Mouse (Mus musculus) stomach, embryonic 16.5 days (tissue): ENCODE measurements around the gene Crygn. TPM values are rescaled to one million over a fixed set of nuclear protein-coding genes. Genes with fewer than 3 reads are reported as not detected.

ENCODE experiments used
- ATAC-seq: fragments of 200-750 bp; cut with Nextera tagmentation; 2 replicates; pipeline ENCODE4 v1.8.0; 2017; ENCODE audit warnings: moderate number of reproducible peaks, moderate TSS enrichment; ENCODE audit not compliant: insufficient read depth, low FRiP score
- H3K27ac ChIP-seq: fragments of 300-500 bp; sonication (generic); 2 replicates; pipeline ENCODE4 v1.5.1; 2014; ENCODE audit warnings: low read length
- H3K27me3 ChIP-seq: fragments of 300-500 bp; sonication (generic); 2 replicates; pipeline ENCODE4 v1.6.1; 2014; ENCODE audit warnings: low read length, control low read depth, mixed read lengths; ENCODE audit not compliant: control insufficient read depth, insufficient read depth
- H3K36me3 ChIP-seq: fragments of 300-500 bp; sonication (generic); 2 replicates; pipeline ENCODE4 v1.6.1; 2014; ENCODE audit warnings: low read length; ENCODE audit not compliant: control insufficient read depth, insufficient read depth
- H3K4me1 ChIP-seq: fragments of 300-500 bp; sonication (generic); 2 replicates; pipeline ENCODE4 v1.6.1; 2014; ENCODE audit warnings: low read length, control low read depth, mixed read lengths; ENCODE audit not compliant: control insufficient read depth, insufficient read depth
- H3K4me2 ChIP-seq: fragments of 300-500 bp; sonication (generic); 2 replicates; pipeline ENCODE4 v1.6.1; 2014; ENCODE audit warnings: low read depth, low read length, mixed read lengths
- H3K4me3 ChIP-seq: fragments of 300-500 bp; sonication (generic); replicated peaks from 2 replicates; pipeline ENCODE4 v1.5.1; 2014; ENCODE audit warnings: mild to moderate bottlenecking, low read length
- H3K9ac ChIP-seq: fragments of 300-500 bp; sonication (generic); 2 replicates; pipeline ENCODE4 v1.6.1; 2014; ENCODE audit warnings: low read length
- H3K9me3 ChIP-seq: fragments of 300-500 bp; sonication (generic); replicated peaks from 2 replicates; pipeline ENCODE4 v1.6.1; 2016; ENCODE audit warnings: low read length, control low read depth; ENCODE audit not compliant: control insufficient read depth
- WGBS: fragments of 180-500 bp; shearing (Covaris S2); extraction: QIAGEN DNeasy Blood & Tissue Kit; methylation state at CpG from one replicate; pipeline ENCODE4 v1.1.7; 2014; 5-methylcytosine and 5-hydroxymethylcytosine counted together
- polyA plus RNA-seq: library from polyadenylated mRNA; unstranded; fragments of >200 nt; fragmentation: Nextera tagmentation; extraction: Ambion mirVana; gene quantifications from 2 replicates; pipeline ENCODE4 v1.2.1, GENCODE M21; 2015

The Crygn gene
- polyA plus RNA-seq, 1 experiment from 2014 or later, result 2.7 TPM

GRCm38 (mm10) chr5:24751305-24752174 is 6.3 kb downstream of the Crygn start:
- H3K27ac ChIP-seq, result peak overlapping the region; percentile 97
- H3K4me1 ChIP-seq, result peaks cover 22% of the 10 kb centered on the region
- peak overlapping the region; percentile 94 for H3K9ac ChIP-seq
- H3K27me3 ChIP-seq, result no peaks in the 10 kb centered on the region
- H3K4me2 ChIP-seq, result peak overlapping the region; percentile 93
- no peaks in the 10 kb centered on the region for H3K36me3 ChIP-seq
- WGBS, result 2% methylated on average over 25 of the region's 25 CpGs
- H3K4me3 ChIP-seq, result peak overlapping the region; percentile 65
- H3K9me3 ChIP-seq, result no peaks in the 10 kb centered on the region
- ATAC-seq, result peak; percentile 84

DNA sequence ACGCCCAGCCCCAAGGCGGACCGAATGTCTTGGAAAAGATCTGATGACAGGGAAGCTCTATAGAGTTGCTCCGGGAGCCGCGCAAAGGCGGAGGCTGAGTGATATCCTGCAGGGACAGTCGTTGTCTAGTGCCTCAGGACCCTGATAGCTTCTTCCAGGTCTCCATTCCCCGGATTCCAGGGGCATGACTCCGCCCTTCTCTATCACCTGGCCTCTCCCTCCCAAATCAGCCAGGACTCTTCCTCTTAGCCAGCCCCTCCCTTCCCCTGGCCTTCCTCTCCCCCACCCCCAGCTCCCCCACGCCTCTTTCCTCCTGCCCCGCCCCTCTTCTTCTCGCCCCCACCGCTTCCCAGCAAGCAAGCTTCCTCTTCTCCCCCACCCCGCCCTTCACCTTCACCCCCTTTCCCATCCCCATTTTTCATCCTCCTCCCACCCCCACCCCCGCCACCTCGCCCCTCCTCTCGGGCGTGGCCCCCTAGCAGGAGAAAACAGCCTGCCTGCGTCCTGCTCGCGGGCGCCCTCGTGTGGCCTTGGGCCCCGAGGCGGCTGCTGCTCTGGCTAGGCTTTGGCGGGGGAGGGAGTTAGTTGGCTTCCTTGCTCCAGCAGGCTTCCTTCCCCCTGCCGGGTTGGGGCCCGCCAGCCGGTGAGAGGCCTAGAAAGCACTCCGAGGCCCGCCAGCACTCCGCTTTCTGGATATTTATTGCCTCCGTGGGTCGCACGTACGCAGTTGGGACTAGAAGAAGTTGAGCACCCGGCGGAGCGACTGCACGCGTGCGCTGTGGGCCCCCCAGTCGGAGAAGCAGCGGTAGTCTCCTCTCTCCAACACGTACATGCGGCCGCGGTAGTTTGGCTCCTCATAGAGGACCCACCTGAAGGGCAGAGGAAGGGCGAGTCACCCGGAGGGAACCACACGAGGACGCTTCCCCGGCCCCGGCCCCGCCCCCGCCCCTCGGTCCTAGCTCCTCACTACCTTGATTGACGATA is 7.2 kb downstream of the Crygn start:
- H3K9me3 ChIP-seq, result no peaks in the 10 kb centered on the region
- H3K4me1 ChIP-seq, result peaks cover 22% of the 10 kb centered on the region
- no peaks in the 10 kb centered on the region for H3K27me3 ChIP-seq
- peak; percentile 73 for ATAC-seq
- H3K4me2 ChIP-seq, result peak overlapping the region; percentile 93
- peak overlapping the region; percentile 65 for H3K4me3 ChIP-seq
- WGBS, result 1% methylated on average over 57 of the region's 59 CpGs
- peak overlapping the region; percentile 97 for H3K27ac ChIP-seq
- no peaks in the 10 kb centered on the region for H3K36me3 ChIP-seq
- peak overlapping the region; percentile 94 for H3K9ac ChIP-seq

DNA sequence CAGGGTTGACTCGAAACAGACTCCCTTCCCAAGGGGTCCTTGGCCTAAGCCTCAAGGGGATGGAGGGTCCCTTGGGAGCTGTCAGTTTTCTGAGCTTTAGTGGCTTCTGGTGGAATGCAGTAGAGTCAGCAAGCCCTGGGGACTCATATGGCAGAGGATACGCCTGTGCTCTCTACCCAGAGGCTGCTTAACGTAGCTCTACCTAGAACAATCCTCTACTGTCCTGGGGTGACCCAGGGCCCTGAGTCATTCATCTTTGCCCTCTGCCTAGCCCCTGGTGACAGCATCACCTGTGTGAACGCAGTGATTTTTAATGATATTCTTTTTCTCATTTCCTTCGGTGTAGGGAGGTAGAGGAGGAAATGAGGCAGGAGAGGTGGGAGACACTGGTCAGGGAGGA is 8.1 kb downstream of the Crygn start:
- H3K4me2 ChIP-seq, result peak overlapping the region; percentile 93
- H3K9ac ChIP-seq, result peak overlapping the region; percentile 94; the same call in 1 of the 2 replicates
- peak overlapping the region; percentile 65; the same call in 1 of the 2 replicates for H3K4me3 ChIP-seq
- peaks cover 22% of the 10 kb centered on the region for H3K4me1 ChIP-seq
- H3K36me3 ChIP-seq, result no peaks in the 10 kb centered on the region
- ATAC-seq, result no peak
- H3K27me3 ChIP-seq, result no peaks in the 10 kb centered on the region
- H3K9me3 ChIP-seq, result no peaks in the 10 kb centered on the region
- WGBS, result 59% methylated on average over 5 of the region's 5 CpGs
- peak overlapping the region; percentile 46 for H3K27ac ChIP-seq

GRCm38 (mm10) chr5:24747533-24747932 is 10.3 kb downstream of the Crygn start:
- no peak for ATAC-seq
- H3K27ac ChIP-seq, result 0 out of 2 replicates have a peak overlapping the region, but pooled peaks have one; percentile 34
- WGBS, result 14% methylated on average over 6 of the region's 6 CpGs

DNA sequence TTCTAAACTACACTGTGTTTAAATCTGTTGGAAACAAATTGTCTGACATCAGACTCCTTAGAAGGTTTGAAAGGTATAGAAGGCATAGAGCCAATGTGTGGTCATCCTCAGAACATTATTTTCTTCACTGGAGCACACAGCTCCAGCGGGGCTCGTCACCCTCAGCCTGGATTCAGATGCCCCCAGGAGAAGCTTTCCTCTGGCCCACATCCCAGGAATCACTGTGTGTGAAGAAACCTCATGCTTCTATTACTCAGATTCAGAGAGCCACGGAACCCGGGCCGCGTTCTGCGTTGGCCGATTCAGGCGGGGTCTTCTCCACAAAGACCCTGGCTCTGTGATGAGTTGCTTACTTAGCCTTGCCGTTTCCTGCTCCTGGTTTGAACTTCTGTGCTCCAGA is 13.9 kb downstream of the Crygn start:
- Histone ChIP-seq H3K4me3 (no peak overlapping the region), H3K9me3 (no peaks in the 10 kb centered on the region), H3K9ac (no peak overlapping the region), H3K4me1 (peaks cover 17% of the 10 kb centered on the region), H3K27ac (no peak overlapping the region), H3K4me2 (no peak overlapping the region), H3K27me3 (no peaks in the 10 kb centered on the region), H3K36me3 (no peaks in the 10 kb centered on the region)
- no peak for ATAC-seq
- 90% methylated on average over 10 of the region's 10 CpGs for WGBS

More at GRCm38 (mm10) chr5:24747533-24747932, 10.3 kb downstream of the Crygn start:
- no peaks in the 10 kb centered on the region for H3K36me3 ChIP-seq
- no peaks in the 10 kb centered on the region for H3K9me3 ChIP-seq
- H3K4me2 ChIP-seq, result no peak overlapping the region
- no peaks in the 10 kb centered on the region for H3K27me3 ChIP-seq
- no peak overlapping the region for H3K4me3 ChIP-seq
- H3K4me1 ChIP-seq, result peaks cover 20% of the 10 kb centered on the region
- H3K9ac ChIP-seq, result peak overlapping the region; percentile 52; the same call in 1 of the 2 replicates

DNA sequence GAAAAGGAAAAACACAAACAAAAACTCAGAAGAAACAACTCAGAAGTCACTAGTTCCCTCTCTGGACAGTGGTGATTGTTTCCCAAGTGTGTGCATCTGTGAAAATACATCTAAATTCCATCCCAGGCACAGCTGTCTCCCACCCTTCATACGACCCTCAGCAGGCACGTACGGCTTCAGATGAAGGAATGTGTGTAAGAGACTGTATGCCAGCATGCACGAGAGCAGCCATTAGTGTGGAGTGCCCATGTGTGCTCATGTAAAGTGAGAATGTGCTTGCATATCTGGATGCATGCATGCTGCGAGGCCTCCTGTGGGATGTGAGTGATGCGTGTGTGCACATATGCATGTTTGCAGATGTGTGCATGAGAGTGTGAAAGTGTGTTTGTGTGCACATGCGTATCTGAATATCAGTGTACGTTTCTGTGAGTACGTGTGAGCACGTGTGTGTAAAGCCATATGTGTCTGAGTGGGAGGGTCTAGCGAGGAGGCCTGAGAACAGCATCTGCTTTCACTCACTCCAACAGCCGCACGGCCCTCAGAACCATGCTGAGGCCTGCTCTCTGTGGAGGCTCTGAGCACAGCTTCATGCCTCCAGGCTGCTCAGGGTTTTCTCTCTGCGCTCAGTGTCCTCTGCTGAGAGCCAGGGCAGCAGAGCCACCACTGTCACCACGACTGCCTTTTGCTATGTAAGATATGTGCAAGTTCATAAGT is 16.5 kb downstream of the Crygn start:
- H3K4me1 ChIP-seq, result peaks cover 13% of the 10 kb centered on the region
- H3K27ac ChIP-seq, result peak overlapping the region; percentile 48; the same call in 1 of the 2 replicates
- no peaks in the 10 kb centered on the region for H3K9me3 ChIP-seq
- H3K36me3 ChIP-seq, result no peaks in the 10 kb centered on the region
- WGBS, result 50% methylated on average over 15 of the region's 15 CpGs
- H3K27me3 ChIP-seq, result no peaks in the 10 kb centered on the region
- H3K9ac ChIP-seq, result no peak overlapping the region
- no peak overlapping the region for H3K4me3 ChIP-seq
- H3K4me2 ChIP-seq, result no peak overlapping the region
- peak; percentile 79; the same call in 1 of the 2 replicates for ATAC-seq

DNA sequence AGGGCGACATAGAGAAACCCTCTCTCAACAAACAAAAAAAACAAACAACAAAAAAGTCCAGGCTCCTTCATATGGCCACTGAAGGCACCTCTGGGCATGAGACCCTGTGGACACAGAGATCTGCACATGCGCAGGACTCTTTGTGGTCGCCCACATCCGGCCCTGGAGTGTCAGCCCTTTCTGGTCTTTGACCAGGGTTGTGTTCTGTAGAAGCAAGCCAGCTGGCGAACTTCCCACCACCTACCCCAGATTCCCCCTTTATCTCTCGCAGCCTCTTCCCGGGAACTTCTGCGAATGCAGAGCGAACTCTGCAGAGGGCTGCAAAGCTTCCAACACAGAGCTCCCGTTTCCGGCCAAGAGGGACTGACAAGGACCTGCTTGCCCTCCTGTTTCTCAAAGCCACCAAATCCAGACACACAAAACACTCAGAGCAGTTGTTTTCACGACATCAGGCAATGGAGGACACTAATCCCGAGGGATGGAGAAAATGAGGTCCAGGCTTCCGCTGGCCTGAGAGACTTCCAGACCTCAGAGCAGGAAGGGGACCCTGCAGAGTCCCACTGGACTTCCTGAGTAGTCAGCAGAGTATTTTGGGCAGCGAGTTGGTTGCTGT is 18.6 kb downstream of the Crygn start:
- Histone ChIP-seq H3K4me3 (no peak overlapping the region), H3K9ac (peak overlapping the region; percentile 4; the same call in 1 of the 2 replicates), H3K36me3 (no peaks in the 10 kb centered on the region), H3K27me3 (no peaks in the 10 kb centered on the region), H3K4me1 (peaks cover 13% of the 10 kb centered on the region; the same call in 1 of the 2 replicates), H3K27ac (peak overlapping the region; percentile 50), H3K9me3 (no peaks in the 10 kb centered on the region), H3K4me2 (no peak overlapping the region)
- WGBS, result 34% methylated on average over 15 of the region's 15 CpGs
- peak; percentile 38; the same call in 1 of the 2 replicates for ATAC-seq

DNA sequence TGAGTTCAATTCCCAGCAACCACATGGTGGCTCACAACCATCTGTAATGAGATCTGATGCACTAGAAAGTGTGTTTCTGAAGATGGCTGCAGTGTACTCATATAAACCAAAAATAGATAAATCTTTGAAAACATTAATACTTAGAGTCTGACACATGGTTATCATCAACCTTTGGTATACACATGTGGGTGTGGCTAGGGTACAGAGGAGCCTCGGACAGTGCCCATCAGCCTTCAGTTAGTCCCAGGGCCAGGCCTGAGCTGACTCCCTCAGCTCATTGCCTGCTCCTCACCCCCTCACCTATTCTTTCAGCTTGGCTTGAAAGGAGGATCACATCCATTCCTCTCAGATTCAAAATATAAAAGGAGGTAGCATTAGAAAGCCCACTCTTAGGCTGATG is 19.3 kb downstream of the Crygn start:
- ATAC-seq, result no peak
- no peaks in the 10 kb centered on the region for H3K36me3 ChIP-seq

More for the DNA sequence above, 19.3 kb downstream of the Crygn start:
- Histone ChIP-seq H3K27me3 (no peaks in the 10 kb centered on the region), H3K4me3 (no peak overlapping the region), H3K9ac (no peak overlapping the region), H3K4me1 (peaks cover 13% of the 10 kb centered on the region), H3K4me2 (no peak overlapping the region), H3K9me3 (no peaks in the 10 kb centered on the region), H3K27ac (peak overlapping the region; percentile 50; the same call in 1 of the 2 replicates)
- WGBS, result 76% methylated on average over 1 of the region's 1 CpGs
